Mouse (Mus musculus): ENCODE results near the gene Rcor3. TPM values are rescaled to one million over a fixed set of nuclear protein-coding genes. Genes with fewer than 3 reads are reported as not detected.

The Rcor3 gene
- polyA plus RNA-seq, 1 experiment from 2014 or later: 29.3 TPM

DNA sequence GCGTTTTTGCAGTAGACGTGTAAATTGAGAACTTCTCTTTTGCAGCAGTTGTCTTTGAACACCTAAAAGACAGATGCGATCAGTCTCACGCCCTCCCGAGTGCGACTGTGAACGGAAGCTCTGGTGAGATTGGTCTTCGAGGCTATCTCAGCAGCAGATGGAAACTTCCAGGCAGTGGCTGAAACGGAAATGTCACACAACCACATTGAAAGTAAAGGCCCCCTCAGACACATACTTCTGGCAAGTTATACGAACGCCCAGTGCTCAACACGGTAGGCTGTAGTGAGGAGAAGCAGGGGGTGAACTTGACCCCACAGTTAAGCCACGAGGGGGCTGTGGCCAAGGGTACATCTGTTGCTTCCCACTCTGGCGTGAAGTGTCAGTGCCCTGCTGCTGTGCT is 75.2 kb downstream of the Rcor3 start:
- Histone ChIP-seq H3K4me3 (no peak overlapping the region), H3K27ac (no peak overlapping the region), H3K9ac (no peak overlapping the region), H3K4me1 (0 out of 2 replicates have a peak, but pooled peaks cover 3% of the 10 kb centered on the region), H3K36me3 (peaks cover 45% of the 10 kb centered on the region), H3K27me3 (no peaks in the 10 kb centered on the region), H3K4me2 (no peak overlapping the region), H3K9me3 (peaks cover 3% of the 10 kb centered on the region; the same call in 1 of the 2 replicates)
- whole genome bisulfite sequencing: 76% methylated on average over 14 of the region's 14 CpGs
- ATAC-seq (ENCODE audit: borderline replicate concordance, extremely low read depth, low FRiP score, low TSS enrichment): no peak

DNA sequence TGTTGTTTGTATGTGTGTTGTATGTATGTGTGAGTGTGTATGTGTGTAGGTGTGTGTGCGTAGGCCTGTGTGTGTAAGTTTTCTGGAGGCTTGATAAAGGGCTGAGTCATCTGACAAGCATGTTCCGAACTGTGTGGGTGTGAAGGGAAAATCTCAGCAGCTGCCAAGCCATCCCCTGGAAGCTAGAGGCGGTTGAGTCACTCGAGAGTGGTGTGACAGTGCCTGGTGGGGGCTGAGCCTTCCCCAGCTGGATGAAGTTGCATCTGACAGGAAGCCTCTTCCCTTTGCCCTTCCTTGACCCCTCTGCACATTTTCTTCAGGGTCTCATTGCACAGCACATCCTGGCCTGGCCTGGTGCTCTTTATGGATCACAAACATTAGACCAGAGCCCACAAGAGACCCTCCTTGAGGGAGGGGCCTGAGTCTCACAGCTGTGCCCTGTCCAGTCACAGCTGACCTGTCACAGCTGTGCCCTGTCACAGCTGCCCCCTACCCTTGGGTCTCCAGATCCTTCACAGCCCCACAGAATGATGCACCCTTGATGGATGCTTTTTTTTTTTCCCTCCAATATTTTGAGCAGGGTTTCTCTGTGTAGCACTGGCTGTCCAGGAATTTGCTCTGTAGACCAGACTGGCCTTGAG is 76.1 kb downstream of the Rcor3 start:
- Histone ChIP-seq H3K4me2 (no peak overlapping the region), H3K27me3 (no peaks in the 10 kb centered on the region), H3K27ac (peak overlapping the region; percentile 22; the same call in 1 of the 2 replicates), H3K36me3 (peaks cover 47% of the 10 kb centered on the region), H3K9me3 (peaks cover 3% of the 10 kb centered on the region; the same call in 1 of the 2 replicates), H3K9ac (no peak overlapping the region), H3K4me1 (0 out of 2 replicates have a peak, but pooled peaks cover 3% of the 10 kb centered on the region), H3K4me3 (no peak overlapping the region)
- ATAC-seq (ENCODE audit: borderline replicate concordance, extremely low read depth, low FRiP score, low TSS enrichment): peak; percentile 87
- WGBS: 28% methylated on average over 4 of the region's 4 CpGs

DNA sequence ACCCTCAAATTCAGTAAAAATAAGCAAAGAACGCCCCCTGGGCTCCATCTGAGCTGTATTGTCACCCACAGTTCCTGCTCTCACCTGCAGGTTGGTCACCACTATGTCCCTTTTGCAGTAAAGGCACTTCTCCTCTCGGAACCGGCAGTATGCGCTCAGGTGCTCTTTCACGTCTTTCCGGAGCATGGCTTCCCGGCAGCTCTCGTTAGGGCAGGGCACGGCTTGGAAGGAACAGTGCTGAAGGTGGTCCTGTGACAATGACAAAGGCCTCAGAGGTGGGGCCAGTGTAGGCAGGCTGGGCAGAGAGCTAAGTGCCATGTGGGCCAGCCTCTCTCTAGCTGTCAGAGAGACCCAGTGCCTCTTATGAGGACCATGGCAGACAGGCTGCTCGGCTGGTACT is 79.0 kb downstream of the Rcor3 start:
- peaks cover 27% of the 10 kb centered on the region for H3K36me3 ChIP-seq
- H3K4me3 ChIP-seq: no peak overlapping the region
- no peaks in the 10 kb centered on the region; the same call in 1 of the 2 replicates for H3K9me3 ChIP-seq
- 77% methylated on average over 10 of the region's 10 CpGs for WGBS
- 0 out of 2 replicates have a peak, but pooled peaks cover 3% of the 10 kb centered on the region for H3K4me1 ChIP-seq
- H3K27ac ChIP-seq: no peak overlapping the region
- no peak overlapping the region for H3K9ac ChIP-seq
- no peak for ATAC-seq (ENCODE audit: borderline replicate concordance, extremely low read depth, low FRiP score, low TSS enrichment)
- H3K27me3 ChIP-seq: no peaks in the 10 kb centered on the region
- no peak overlapping the region for H3K4me2 ChIP-seq

DNA sequence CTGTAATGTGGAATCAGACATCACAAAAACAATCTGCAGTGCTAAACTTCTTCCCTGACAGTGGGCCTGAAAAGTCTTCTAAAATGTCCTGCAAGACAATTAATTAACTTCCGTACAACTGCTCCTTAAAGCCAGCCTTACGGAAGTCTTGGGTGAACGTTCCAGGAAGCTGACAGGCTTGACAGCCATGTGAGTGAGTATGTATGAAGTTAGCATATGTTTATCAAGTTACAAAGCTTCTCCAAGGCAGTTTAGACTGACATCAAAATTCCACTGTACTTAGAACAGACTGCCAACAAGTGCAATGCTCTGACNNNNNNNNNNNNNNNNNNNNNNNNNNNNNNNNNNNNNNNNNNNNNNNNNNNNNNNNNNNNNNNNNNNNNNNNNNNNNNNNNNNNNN is 84.1 kb downstream of the Rcor3 start:
- WGBS: 38% methylated on average over 3 of the region's 3 CpGs
- no peak overlapping the region for H3K9ac ChIP-seq

DNA sequence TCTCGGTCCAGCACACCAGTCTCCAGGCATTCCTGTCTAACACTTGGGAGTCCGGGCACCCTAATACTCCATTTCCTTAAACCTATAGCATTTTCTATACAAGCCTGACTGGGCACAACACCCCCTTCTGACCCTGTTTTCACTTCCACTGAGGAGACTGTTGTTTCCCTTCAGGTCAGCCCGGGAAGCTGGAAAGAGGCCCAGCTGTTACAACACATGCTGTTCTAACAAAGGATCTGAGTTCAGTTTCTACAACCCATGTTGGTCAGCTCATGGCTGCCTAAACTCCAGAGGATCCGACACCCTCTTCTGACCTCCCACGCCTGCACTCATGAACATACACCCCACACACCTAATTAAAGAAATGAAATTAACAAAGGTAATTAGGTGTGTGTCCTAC is 84.9 kb downstream of the Rcor3 start:
- no peaks in the 10 kb centered on the region for H3K9me3 ChIP-seq
- no peak overlapping the region for H3K4me3 ChIP-seq
- no peak overlapping the region for H3K4me2 ChIP-seq
- H3K36me3 ChIP-seq: 0 out of 2 replicates have a peak, but pooled peaks cover 11% of the 10 kb centered on the region
- H3K9ac ChIP-seq: no peak overlapping the region
- no peaks in the 10 kb centered on the region for H3K4me1 ChIP-seq
- no peak overlapping the region for H3K27ac ChIP-seq
- no peak for ATAC-seq (ENCODE audit: borderline replicate concordance, extremely low read depth, low FRiP score, low TSS enrichment)
- 73% methylated on average over 5 of the region's 5 CpGs for WGBS
- no peaks in the 10 kb centered on the region for H3K27me3 ChIP-seq

More for the DNA sequence above, 84.1 kb downstream of the Rcor3 start:
- no peaks in the 10 kb centered on the region for H3K27me3 ChIP-seq
- no peaks in the 10 kb centered on the region for H3K4me1 ChIP-seq
- no peak for ATAC-seq (ENCODE audit: borderline replicate concordance, extremely low read depth, low FRiP score, low TSS enrichment)
- no peak overlapping the region for H3K27ac ChIP-seq
- H3K9me3 ChIP-seq: no peaks in the 10 kb centered on the region
- H3K36me3 ChIP-seq: peaks cover 17% of the 10 kb centered on the region; the same call in 1 of the 2 replicates
- no peak overlapping the region for H3K4me3 ChIP-seq
- no peak overlapping the region for H3K4me2 ChIP-seq

DNA sequence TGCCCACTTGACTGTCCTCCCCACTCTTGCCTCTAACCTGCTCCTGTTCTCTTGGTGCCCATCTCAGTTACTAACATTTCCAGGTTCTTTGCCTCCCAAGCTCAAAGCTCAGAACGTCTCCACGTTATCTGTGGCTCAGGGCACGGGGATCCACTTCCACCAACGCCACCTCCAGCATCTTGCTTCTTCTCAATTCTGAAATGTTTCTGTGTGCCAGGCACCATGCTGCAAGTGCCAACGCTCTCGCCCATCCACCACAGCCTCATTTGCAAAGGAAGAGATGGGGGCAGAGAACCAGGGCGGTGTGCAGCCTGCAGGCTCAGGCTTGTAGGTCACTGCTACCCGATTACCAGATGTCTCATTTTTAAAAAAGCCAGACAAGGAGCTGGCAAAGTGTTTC is 85.4 kb downstream of the Rcor3 start:
- Histone ChIP-seq H3K4me1 (no peaks in the 10 kb centered on the region), H3K9ac (no peak overlapping the region), H3K27ac (no peak overlapping the region), H3K36me3 (0 out of 2 replicates have a peak, but pooled peaks cover 9% of the 10 kb centered on the region), H3K9me3 (no peaks in the 10 kb centered on the region), H3K4me3 (no peak overlapping the region), H3K4me2 (no peak overlapping the region), H3K27me3 (no peaks in the 10 kb centered on the region)
- no peak for ATAC-seq (ENCODE audit: borderline replicate concordance, extremely low read depth, low FRiP score, low TSS enrichment)
- 84% methylated on average over 8 of the region's 8 CpGs for WGBS

Other genes with a start within 250 kb of the Rcor3 start
- 3.1 and 3.2 TPM in 2 replicates for gene Slc30a1, start 231.3 kb downstream of the Rcor3 start, polyA plus RNA-seq (2015; fragmentation: Nextera tagmentation; extraction: Ambion mirVana)
- gene Rd3, start 160.7 kb downstream of the Rcor3 start, polyA plus RNA-seq (2015; fragmentation: Nextera tagmentation; extraction: Ambion mirVana): 1.3 and 2.8 TPM in 2 replicates
- gene Traf5, start 45.5 kb downstream of the Rcor3 start, polyA plus RNA-seq (2015; fragmentation: Nextera tagmentation; extraction: Ambion mirVana): 22.0 and 22.4 TPM in 2 replicates
- 1.4 and 1.7 TPM in 2 replicates for gene Kcnh1, start 52.7 kb upstream of the Rcor3 start, polyA plus RNA-seq (2015; fragmentation: Nextera tagmentation; extraction: Ambion mirVana)

Data from lung, embryonic 15.5 days (tissue).